Mouse (Mus musculus) CD4-positive, CD25-positive, alpha-beta regulatory T cell, adult 4 months (primary cell): Measurements from ENCODE around the gene Map2. TPM values are rescaled to one million over a fixed set of nuclear protein-coding genes. Genes with fewer than 3 reads are reported as not detected.

Experiments
- ATAC-seq: one replicate; pipeline ENCODE4 v1.8.0; 2017
- polyA plus RNA-seq, 2 experiments: library from polyadenylated mRNA; unstranded; fragments of 100-300 nt; shearing (Covaris generic); gene quantifications; one replicate each; pipeline ENCODE4 v1.2.1; 2017

Gene Map2
- polyA plus RNA-seq, 2 experiments from 2014 or later = 3.5 to 10.7 TPM

DNA sequence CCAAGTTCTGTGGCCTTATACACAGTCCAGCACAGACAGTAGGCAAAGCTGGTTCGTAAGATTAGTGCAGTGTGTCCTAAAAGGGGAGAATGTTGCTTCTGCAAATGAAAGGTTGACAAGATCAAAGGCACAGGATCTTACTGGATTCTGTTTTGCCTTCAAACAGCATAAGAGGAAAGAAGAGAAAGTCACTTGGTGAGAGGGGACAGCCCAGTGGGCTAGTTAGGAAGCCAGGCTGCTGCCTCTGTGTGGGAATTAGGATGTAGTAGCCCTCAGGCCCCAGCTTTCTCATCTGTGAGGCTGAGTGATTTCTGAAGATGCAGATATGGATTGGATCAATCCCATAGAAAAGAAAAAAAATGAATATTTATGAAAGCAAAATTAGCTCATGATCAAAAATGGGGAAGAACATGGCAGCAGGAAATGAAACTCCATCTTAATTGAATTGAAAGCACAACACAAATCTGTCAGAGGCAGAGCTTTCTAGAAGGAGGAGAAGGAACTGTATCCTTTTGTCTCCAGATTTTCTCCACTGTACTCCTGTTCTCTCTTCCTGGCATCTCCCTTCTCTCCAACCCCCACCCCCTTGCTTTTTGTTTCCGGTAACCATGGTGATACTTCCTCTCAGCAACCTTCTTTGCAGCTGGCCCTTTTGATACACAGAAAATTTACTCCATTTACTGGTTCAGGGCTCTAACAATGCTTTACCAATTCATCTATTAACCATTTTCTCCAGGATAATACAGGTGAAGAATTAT, 145.5 kb downstream of the Map2 start:
- ATAC-seq = no peak

DNA sequence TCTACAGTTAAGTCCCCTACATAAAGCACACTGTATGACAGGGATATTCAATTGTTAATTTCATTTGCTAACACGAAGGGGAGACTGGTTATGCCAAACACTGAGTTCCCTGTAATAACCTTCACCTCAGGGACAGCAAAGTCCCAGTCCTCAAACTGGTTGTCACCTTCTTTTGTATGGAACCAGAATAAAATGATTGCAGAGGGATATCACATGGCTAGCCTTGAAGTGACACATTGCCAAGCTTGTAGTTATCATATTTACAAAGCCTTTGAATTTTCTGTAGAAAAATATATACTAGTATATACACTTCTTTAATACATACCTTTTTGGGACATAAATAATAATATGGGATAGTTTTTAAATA, 146.0 kb downstream of the Map2 start:
- ATAC-seq = no peak

DNA sequence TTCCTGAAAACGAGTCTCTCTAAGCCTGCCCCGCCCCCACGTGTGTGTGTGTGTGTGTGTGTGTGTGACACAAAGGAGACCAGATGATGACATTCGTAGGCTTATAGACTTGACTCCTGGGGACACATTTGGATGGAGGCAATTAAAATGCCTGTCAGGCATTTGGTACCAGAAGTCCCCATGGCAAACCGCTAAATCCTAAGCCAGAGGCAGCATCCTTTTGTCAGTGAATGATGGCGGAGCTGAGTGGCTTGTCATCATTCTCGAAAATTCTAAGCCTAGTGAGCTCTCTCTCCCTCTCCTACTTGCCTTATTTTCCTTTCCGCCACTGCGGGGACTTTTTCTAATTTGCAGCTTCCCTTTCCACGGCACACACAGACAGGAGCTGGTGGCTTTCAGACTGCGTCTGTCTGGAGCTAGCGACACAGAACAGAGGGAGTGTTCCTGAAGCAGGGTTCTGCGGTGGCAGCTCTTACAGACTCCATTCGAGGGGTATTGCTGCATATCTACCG, 146.6 kb downstream of the Map2 start:
- ATAC-seq = no peak

DNA sequence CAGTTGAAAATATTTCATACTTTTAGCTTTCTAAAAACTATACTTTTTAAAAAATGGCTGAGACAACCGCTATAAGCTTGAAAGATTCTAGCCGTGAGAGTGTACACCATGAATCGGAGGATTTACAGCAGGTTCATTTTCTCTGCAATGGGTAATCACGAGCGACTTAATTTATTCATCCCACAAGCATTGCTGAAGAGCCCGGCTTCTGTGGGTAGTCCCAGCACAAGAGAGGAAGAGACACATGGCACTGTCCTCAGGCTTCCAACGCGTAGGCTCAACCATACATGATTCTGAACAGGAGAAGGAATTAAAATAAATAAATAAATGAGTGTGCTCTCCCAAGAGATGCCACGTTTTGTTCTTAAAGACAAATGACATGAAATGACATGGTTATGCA, 148.4 kb downstream of the Map2 start:
- no peak for ATAC-seq

DNA sequence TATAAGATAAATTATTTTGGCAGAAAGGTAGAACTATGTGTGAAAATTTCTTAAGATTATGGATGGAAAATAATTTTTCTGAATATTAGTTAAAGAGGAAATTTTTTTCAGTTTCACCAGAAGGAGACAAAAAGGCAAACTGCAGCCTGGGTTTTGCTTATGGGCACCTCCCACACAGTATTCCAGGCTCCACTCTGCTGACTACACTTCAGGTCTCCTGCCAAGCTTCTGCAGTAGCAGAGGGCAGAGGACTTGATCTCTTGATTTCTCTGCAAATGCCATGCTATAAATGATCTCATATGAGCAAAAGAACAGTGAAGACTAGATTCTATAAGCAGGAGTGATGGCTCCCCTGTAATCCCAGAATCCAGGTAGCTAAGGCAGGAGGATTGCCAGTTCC, 149.9 kb downstream of the Map2 start:
- ATAC-seq = no peak

DNA sequence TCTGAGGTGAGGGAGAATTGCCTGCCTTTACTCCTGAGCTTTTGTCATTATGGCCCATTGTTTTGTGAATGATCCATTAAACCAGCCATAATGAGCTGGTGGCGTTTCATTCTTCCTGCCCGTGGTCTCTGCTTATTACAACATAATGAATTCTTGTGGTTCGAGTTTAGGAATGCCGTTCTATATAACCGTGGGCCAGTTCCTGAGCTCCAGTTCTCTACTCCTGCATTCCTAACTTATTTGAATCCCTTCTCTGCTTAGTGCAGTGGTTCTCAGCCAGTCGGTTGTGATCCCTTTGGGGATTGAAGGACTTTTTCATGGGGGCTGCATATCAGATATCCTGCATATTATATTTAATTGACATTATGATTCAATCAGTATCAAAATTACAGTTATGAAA, 153.9 kb downstream of the Map2 start:
- ATAC-seq = no peak

DNA sequence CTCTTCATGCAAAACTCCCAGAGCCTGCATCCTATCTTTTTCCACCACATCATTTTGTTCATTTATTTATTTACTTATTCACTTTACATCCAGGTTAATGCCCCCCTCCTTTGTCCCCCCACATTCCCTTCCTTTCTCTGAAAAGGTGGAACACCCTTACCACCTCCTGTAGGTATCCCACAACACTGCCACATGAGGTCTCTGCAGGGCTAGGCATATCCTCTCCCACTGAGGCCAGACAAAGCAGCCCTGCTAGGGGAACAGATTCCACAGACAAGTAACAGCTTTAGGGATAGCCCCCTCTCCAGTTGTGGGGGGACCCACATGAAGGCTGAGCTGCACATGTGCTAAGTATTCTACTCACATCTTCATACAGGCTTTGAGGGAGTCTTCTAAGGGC, 154.5 kb downstream of the Map2 start:
- ATAC-seq = no peak

DNA sequence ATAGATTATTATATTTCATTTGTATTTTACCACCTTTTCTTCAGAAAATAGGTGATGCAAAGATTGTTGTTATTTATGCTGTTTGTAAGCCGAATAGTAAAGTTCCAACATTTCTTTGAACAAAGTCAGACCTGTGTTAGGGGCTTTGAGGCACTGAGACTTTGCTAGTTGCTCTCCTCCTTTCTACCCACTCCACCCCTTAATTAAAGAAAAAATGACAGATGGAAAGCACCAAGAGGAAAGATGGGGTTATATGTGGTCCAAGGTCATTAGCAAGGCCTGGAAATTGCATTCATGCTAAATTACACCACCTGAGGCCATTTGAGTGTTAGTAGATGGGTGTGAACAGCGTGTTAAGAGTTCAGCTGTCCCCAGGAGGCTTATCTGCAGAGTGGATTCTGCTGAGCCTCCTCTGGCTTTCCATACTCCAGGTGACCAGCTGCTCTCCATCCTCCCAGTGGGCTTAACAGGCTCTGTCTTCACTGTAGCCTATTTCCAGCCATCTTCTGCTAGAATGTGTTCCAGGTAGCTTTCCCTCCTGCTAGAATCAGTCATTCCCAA, 160.7 kb downstream of the Map2 start:
- ATAC-seq = no peak

DNA sequence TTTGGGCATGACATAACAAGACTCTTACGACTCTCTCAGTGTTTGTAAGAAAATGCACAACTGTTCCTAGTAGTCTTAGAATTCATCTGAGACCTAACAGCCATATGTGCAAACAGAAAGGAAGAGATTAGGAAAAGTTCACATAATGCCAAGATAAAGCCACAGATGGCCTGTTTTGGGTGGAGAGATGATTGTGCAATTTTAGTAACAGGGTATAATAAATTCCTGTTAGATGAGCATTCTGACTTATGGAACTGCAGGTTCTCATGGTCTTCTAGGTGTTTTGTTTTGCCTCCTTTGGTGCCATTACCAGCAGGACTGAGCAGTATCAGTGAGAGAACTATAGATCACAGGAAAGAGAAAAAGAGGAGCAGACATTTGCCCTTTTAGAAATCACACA, 164.1 kb downstream of the Map2 start:
- no peak for ATAC-seq

DNA sequence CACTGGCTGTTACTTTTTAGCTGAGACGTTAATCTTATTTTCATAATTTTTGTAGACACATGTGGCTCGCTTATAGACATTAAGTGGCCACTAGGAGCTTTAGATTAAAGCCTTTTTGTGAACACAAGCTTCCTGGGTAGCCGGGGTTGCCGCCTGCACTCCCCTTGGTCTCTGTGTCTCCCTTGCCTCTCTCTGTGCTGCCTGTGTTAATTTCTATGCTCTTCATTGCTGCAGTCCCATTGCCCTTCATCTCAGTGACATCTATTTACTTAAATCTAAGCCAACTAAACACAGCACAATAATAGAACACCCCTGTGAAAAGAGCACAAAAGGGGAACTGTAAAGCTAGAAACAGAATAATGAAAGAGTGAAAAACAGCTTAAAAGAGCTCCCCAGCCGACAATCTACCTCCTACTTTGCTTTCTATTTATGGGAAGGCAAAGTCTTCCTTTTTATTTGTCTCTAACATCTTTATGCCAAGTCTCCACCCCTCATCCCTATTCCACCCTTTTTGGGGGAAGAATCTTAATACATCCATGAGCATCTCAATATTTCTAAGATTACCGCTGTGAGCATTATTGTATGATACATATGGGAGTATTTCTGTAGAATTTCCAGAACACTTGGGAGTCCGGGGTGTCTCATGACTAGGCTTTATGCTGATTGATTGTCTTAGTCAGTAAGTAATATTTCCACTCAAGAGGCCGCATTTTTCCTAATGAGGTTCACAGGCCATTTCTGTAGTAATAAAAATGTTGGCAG, 173.5 kb downstream of the Map2 start:
- ATAC-seq = no peak

DNA sequence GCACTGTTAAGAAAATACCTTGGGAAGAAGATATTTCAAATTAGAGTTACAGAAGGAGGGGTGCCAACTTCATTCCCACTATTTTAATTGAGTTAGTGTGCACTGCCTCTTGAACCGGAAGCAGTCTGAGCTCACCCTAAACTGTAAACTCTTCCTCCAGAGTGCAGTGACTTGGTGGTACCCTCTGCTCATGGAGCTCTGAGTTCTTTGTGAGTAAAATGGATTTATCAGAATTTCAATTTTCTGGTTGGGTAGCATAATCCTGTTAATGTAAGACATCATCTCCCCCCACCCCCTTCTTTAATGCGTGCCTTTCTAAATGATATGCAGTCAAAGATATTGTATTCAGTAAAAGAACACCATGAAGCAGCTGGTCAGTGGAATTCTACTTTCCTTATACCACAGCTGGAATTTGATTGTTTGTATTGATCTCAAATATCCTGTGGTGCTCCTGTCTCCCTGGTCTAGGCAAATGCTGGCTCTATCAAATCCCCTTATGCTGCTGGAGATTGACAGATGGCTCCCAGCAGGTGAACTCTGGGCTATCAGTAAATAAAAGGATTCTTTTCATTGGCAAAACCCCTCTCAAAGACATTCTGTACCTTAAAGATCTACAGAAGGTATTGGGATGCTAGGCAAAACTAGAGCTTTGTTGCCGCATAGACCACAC, 174.2 kb downstream of the Map2 start:
- no peak for ATAC-seq

DNA sequence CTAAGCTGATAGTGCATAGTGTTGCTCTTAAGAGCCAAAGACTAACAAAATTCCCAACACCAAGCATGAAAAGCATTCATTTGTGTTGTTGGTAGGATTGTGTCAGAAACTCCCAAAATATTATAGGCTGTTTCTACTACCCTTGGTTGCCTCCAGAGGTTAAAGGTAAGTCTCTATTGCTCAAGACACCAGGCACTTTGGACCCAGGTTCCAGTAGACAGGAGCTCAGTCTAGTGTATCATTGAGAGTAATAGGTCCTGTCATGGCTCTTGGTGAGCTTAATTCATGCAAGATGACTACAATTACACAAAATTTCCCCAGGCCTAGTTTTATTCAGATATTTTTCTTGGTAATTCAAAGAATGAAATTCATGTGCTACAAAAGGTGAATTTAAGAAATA, 176.3 kb downstream of the Map2 start:
- ATAC-seq = no peak

DNA sequence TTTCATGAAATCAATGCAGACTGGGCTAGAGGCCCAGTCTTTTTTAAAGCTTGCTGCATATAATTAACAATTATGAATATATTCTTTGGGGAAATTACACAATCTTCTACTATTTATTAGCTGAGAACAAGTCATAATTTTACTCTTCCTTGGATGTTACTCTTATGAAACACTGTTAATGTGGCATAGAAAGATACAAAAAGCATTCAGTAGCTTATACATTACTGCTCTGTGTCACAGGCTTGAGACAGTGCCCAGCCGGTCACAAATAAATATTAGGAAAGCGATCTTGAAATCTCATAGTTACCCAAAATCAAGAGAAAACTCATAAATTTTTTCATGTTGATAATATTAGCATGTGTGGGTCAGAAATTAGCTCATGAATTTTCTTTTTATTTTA, 186.7 kb downstream of the Map2 start:
- ATAC-seq = no peak

DNA sequence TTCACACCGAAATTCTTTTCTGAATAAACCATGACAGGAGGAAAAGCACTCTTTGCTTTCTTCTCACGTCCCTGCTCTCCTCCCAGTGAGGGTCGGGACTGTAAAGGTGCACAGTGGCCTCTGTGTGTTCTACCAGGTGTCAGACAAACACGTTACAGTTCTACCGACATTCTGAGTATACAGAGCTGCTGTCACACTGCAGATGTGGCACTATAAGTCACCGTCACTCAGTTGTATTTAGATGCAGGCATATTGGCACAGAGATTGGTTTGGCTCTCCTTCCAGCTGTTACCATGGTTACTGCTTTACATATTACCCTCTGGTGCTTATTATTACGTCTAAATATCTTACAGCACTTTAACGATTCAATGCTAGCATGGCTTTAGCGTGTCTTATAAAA, 188.2 kb downstream of the Map2 start:
- no peak for ATAC-seq

DNA sequence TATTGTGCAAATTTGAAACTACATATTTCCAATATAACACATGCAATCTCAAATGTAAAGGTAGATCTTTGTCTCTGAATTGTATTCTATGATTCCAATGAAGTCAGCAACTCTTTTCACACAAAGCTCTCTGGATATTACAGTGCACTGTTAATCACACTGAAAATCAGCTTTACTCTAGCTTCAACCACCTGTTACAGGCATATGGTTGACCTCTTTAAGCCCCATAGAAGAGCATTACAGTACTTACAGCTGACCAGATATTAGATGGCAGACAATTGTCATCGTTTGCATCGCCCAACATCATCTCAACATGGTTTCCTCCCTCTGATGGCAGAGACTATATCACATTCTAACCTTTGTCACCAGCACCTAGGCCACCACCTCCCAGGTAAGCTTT, 189.3 kb downstream of the Map2 start:
- ATAC-seq = no peak

DNA sequence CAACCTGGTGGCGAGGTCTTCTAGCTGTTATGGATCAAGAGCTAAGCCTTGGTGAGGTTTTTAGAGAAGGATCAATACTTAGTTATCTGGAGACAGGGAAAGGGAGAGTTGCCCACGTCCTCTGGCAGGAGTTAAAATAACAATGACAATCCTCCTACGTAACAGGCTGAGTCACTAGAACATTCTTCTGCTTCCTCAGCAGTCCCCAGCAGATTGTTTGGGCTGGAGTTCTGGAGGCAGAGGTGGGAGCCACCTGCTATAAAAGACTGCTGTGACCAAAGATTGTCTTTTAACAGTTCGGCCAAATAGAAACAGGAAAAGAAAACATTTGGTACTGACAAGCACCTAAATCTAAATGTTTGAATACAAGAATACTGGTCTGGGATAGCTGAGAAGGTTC, 190.5 kb downstream of the Map2 start:
- ATAC-seq = no peak

DNA sequence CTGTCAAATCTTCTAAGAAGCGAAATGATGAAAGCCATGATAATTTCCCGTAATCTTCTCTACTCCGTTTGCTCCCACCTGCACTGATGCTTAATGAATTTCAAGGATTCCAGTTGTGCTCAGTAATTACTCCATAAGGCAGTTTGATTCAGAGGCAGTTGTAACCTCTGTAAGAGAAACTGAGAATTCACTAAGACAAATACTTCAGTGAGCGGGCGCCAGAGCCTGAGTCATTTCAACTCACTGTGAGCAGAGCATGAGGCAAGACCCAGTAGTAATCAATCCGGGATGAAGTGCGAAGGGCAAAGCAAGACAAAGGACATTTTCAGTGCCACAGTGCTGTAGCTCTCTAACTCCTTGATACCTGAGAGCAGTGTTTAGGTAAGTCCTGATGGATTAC, 194.4 kb downstream of the Map2 start:
- no peak for ATAC-seq

DNA sequence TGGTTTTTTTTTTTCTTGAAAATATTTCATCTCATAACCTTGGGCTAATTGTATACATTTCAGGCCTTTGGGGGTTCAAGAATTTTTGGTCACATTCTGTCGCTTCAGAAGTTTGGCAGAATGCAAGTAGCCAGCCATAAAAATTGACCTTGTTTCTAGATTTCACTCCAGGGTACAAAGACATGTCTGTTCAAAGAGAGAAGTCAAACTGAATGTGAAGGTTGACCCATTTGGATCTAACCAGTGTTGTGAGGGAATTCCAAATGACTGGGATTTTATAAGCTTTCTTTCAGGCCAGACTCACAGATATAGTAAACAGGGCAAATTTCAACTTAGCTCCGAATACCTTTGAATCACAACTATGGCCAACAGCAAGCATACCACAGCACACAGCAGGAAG, 196.3 kb downstream of the Map2 start:
- no peak for ATAC-seq

DNA sequence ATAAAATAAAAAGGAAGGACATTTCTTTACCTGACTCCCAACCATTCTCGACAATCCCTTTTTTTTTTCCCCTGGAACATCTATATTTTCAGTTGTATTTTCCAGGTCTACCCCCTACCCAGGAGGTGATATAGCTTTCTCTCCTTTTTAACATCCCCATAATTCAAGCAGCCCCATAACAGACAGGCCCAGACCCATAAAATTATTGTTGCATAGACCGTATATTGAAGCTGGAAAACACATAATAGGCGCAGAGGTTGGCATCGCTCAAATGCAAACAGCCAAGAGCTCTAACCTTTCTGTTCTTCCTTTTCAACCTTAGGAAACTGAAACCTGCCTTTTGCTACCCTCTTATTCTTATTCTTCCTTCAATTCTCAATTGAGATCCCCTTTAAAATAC, 211.2 kb downstream of the Map2 start:
- no peak for ATAC-seq

DNA sequence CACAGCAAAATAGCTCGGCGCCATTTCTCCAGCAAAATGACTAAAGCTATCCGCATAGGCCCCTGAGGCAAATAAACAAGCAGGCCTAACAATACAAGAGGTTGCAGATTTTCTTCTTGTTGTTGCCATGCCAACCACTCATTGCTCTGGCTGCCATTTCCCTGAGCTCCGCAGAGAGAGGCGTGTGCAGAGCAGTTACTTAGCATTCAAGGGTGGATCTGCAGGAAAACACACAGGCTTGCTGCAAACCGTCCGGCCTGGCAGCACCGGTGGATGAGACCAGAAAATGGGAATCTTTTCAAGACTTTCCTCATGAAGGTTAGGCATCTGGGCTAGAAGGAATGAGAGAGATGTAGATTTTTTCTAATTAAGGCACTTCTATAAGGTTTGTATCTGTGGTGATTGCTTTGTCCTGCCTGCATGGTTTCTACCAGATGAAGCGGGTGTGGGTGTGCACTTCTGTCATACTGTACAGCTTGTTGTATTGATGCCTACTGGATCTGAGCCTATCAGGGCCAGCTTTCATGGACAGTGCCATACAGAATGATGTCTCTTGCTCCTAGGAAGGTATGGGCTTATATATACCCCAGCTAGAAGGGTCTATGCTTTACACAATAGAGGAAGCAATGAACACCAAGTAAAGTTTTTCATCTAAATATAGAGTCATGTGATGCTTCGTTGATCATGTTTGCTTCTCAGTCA, 211.8 kb downstream of the Map2 start:
- ATAC-seq = no peak

DNA sequence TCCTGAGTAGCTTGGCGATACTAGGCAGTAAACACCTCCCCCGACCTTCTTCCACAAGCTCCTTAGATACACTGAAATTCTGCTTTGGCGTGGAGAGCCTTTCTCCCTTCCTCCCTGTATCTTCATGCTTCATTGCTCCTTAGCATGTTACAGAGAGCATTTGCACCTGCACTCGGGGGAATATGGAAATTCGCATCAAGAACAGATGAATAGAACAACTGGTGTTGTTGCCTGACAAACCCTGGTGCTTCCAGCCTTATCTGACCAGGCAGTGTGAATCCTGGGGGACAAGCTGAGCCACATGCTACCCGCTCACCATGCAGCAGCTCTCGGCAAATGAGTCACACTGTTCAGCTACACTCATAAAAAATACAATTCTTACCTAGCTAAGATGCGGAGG, 213.5 kb downstream of the Map2 start:
- ATAC-seq = no peak

DNA sequence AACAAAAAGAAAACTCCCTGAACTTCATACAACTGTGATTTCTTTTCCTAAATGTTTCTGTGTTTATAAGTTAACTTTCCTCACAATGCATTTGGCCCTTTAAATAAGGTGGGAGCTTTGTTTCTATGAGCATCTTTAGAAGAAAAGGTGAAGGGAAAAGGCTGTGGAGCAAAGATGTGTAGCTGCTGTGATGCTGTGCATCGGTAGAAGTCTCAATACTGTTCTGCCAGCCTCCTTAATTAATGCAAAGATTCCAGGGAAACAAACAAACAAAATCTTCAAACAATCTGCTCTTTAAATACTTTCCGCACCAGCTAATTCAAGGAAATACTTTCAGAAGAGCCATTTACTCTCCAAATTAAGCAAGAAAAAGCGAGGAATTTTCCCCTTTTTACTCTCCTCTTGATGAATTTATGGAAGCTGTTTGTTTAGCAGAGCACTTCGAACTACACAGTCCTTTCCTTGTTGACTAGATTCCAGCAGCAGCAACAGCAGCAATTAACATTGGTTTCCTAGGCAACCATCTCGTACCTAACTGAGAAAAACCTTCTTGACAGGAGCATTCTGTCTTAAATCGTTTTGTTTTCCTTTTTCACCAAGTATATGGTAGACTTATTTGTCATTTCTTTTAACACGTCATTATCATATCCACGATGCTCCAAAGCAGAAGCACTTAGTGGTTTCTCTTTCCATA, 220.0 kb downstream of the Map2 start:
- no peak for ATAC-seq
